Mouse (Mus musculus) small intestine, adult 10 weeks (tissue): ENCODE data around the gene Cstad. TPM values are rescaled to one million over a fixed set of nuclear protein-coding genes. Genes with fewer than 3 reads are reported as not detected.

ENCODE experiments used
- polyA plus RNA-seq: library from polyadenylated mRNA; stranded (reverse); fragments of 350-450 nt; fragmentation: Illumina TruSeq; extraction: RNeasy Lipid Tissue Mini Kit (QIAGEN cat#74804); gene quantifications from one replicate; pipeline ENCODE4 v1.2.3, GENCODE M21; 2014; ENCODE audit warnings: low replicate concordance

Cstad gene
- not detected for polyA plus RNA-seq

GRCm38 (mm10) chr2:30594641-30595379 lies at the start of gene Cstad:
Cstad (plus strand) TSS chr2:30595040.

Other genes with a start within 250 kb of the Cstad start
- 1.0 TPM for gene Sh3glb2, start 235.7 kb upstream of the Cstad start, polyA plus RNA-seq
- 1.3 TPM for gene Miga2, start 230.8 kb upstream of the Cstad start, polyA plus RNA-seq
- 3.9 TPM for gene Dolpp1, start 202.8 kb upstream of the Cstad start, polyA plus RNA-seq
- gene Crat, start 179.2 kb upstream of the Cstad start, polyA plus RNA-seq = 14.2 TPM
- 2.2 TPM for gene Ptpa, start 179.0 kb upstream of the Cstad start, polyA plus RNA-seq
- not detected for gene Ier5l, start 120.8 kb upstream of the Cstad start, polyA plus RNA-seq
- not detected for gene 1700001O22Rik, start 208.6 kb downstream of the Cstad start, polyA plus RNA-seq
- not detected for gene Ntmt1, start 212.8 kb downstream of the Cstad start, polyA plus RNA-seq
- gene Asb6, start 235.3 kb downstream of the Cstad start, polyA plus RNA-seq = not detected
- not detected for gene Prrx2, start 239.9 kb downstream of the Cstad start, polyA plus RNA-seq